Mouse (Mus musculus): ENCODE data around the gene Cdk1.

DNA sequence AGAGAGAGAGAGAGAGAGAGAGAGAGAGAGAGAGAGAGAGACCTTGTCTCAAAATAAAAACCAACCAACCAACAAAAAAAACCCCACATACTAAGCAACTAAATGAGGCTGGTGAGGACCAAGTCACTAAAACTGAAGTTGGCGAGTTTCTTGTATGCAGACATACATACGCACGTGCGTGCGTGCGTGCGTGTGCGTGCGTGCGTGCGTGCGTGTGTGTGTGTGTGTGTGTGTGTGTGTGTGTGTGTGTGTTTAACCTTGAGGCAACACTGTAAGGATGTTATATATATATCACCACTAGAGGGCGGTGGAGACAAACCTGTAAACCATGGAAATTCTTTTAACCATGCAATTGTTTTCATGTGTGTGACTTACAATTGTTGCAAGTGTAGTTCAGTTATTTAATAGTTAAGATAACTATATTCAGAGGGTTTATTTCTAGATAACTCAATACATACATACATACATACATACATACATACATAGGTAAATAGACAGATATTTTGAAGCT is 14.2 kb upstream of the Cdk1 start:
- TF ChIP-seq CTCF (IDR thresholded peaks at IDR 0.05; ENCODE audit: low read depth, low read length): no peak
- no peak for TF ChIP-seq POLR2A (IDR thresholded peaks at IDR 0.05; ENCODE audit: insufficient read depth, low read length)
